Mouse (Mus musculus): ENCODE measurements around the gene Kcp. TPM values are rescaled to one million over a fixed set of nuclear protein-coding genes. Genes with fewer than 3 reads are reported as not detected.

Kcp gene
- polyA plus RNA-seq (2012; ENCODE audit: low replicate concordance), result 0.47 and 0.99 TPM in 2 replicates

DNA sequence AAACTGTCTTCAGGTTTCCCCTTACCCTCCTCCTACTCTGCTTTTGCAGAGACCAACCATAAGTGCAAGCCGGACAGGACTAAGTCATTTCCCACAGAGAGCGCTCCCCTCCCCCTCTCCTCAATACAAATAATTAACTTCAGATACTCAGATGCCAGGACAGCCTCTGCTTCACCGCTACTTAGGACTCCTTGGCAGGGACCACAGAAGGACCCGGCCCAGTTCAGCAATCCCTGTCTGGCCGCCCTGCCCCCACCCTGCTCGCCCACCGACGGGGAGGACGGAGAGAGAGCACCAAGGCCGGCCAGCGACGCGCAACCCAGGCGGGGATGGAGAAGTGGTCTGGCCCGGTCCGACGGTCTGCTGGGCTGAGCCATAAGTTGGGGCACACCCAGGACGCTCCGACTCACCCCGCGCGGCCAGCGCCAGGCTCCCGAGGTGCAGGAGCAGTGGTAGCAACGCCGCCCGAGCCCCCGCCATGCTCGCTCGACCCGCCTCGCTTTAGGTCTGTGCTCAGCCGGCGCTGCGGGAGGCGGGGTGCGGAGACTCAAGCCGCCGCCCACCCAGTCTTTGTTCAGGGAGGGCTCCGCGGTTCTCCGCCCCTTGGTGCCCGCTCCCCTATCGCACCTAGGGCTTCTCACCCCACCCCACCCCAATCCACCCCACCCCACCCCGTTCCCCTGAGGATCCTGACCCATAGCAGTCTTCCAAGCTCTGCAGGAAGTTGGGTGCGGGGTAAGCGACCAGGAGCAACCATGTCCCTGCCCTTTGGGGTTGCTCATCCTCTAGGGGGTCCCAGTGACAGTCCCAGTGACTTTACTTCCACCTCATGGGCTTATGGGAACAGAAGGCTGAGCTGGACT lies at the start of gene Kcp:
Gene Kcp (minus strand): TSS at position 506 of the 863 bp plus-strand sequence.

DNA sequence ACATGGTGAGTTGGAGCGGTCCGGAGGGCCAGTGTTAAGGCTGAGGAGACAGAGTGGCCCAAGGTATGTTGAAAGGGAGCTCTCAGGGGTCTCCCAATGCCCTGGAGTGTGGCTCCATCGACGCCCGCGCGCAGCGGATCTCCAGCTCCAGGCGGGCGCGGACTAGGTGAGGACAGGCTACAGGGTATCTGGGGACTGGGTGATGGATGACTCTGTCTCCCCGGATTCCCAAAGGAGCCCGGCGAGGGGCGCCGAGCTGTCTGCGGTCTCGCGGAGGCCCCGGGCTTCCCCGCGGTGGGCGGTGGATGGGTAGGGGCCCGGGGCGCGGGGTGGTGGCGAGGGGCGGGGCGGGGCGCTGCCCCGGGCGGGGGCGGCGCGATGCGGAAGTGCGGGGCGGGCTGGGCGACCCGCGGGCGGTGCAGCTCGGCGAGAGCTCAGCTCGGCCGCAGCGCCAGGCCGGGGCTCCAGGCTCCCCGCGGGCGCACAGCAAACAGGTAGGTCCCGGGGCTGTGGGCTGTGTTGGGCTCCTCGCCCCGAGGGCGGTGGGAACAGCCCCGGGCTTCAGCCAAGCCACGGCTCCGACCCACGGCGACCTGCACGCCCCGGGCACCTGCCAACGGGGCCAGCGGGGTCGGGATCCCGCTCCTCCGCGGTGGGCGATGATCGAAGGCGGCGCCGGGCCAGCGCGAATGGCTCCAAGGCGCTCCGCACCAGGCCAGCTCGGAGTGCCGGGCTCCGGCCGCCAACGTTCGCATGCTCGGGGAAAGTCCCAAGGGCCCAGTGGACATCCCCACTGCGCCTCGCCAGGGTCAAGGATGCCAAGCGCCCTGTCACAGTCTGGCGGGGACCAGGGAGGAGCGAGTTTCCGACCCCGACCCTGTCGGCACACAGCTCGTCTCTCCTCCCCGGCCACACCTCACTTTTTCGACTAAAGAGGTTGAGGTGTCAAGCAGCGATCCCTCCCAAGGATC lies 18.8 kb upstream of the Kcp start, which contains the start of gene Irf5:
Gene Irf5 (plus strand): TSS at position 345 of the 971 bp plus-strand sequence.

DNA sequence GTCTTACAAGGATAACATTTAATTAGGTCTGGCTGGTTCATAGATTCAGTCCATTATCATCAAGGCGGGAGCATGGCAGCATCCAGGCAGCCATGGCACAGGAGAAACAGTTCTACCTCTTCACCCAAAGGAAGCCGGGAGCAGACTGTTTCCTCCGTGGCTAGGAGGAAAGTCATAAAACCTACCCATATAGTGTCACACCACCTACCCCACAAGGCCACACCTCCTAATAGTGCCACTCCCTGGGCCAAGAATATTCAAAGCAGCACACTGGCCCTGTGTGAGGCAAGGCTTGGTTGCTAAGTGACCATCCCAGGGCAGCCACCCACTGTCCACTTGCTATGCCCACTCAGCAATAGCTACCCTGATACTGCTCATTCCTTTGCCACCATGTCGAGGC lies 36.6 kb downstream of the Kcp start, which contains the start of gene Atp6v1fnb:
Gene Atp6v1fnb (plus strand): TSS at position 301 of the 400 bp plus-strand sequence.

DNA sequence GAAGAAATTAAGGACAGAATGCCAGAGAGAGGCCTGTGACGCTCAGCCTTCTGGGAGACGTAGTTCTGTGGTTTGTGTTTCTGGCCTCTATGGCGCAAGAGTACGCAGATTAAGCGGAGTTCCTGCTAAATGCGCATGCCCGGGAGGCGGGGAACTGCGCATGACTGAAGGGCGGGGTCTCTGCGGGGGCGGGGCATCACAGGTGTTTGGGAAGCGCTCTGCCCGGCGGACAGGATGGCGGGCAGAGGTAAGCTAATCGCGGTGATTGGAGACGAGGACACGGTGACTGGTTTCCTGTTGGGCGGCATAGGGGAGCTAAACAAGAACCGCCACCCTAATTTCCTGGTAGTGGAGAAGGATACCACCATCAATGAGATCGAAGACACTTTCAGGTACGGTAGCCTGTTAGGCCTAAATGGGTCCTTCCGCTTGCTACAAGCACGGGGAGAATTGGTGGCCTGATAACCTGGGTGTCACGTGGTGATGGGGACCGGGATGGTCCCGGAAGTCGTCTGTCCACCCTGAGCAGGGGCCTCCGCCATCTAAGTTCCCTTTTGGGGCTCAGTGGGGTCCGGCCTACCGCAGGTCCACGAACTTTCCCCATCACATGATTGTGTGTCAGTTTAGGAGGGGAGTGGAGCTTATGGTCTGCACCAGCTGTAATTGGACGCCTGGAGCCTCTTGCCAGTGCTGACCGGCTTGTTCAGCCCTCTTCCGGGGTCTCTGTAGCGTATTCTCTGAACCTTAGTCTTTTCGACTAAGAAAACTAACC lies 40.0 kb downstream of the Kcp start, which contains the start of gene Atp6v1f:
Gene Atp6v1f (plus strand): TSS at position 136 of the 772 bp plus-strand sequence.

DNA sequence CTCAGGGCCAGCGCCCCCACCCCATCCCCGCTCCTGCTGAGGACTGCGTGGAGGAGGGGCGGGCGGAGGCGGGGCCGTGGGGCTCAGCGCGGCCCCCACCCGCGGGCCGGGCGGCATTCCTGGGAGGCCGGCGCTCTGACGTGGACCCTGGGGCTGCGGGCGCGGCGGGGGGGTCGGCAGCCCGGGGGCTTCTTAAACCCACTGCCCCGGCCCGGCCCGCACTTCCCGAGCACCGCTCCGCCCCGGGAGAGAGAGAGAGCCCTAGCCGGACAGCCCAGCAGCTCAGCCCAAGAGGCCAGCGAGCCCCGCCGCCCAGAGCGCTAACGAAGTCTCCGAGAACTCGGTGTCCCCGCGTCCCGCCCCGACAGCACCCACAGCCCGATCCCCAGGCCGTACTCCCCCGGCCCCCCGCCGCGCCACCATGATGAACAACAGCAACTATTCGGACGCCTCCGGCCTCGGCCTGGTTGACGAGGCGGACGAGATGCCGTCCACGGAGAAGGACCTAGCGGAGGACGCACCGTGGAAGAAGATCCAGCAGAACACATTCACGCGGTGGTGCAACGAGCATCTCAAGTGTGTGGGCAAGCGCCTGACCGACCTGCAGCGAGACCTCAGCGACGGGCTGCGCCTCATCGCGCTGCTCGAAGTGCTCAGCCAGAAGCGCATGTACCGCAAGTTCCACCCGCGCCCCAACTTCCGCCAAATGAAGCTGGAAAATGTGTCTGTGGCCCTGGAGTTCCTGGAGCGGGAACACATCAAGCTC lies 74.5 kb downstream of the Kcp start, which contains the start of gene Flnc:
Gene Flnc (plus strand): TSS at position 219 of the 766 bp plus-strand sequence.

Other genes with a start within 250 kb of the Kcp start
- 22.1 and 32.0 TPM in 2 replicates for gene Hilpda, start 235.5 kb downstream of the Kcp start, polyA plus RNA-seq (2012; ENCODE audit: low replicate concordance)
- 0.24 TPM in 1 of 2 replicates, not detected in the other for gene Fam71f2, start 228.4 kb downstream of the Kcp start, polyA plus RNA-seq (2012; ENCODE audit: low replicate concordance)
- gene Fam71f1, start 188.8 kb downstream of the Kcp start, polyA plus RNA-seq (2012; ENCODE audit: low replicate concordance), result not detected in 2 replicates
- 4.2 and 22.3 TPM in 2 replicates for gene Calu, start 159.9 kb downstream of the Kcp start, polyA plus RNA-seq (2012; ENCODE audit: low replicate concordance)
- gene Opn1sw, start 119.5 kb downstream of the Kcp start, polyA plus RNA-seq (2012; ENCODE audit: low replicate concordance), result not detected in 2 replicates
- 0.17 and 0.56 TPM in 2 replicates for gene Ccdc136, start 111.6 kb downstream of the Kcp start, polyA plus RNA-seq (2012; ENCODE audit: low replicate concordance)
- 0.05 TPM in 1 of 2 replicates, not detected in the other for gene Flnc, start 74.7 kb downstream of the Kcp start, polyA plus RNA-seq (2012; ENCODE audit: low replicate concordance)
- 64.0 and 358 TPM in 2 replicates for gene Atp6v1f, start 40.2 kb downstream of the Kcp start, polyA plus RNA-seq (2012; ENCODE audit: low replicate concordance)
- gene Atp6v1fnb, start 36.5 kb downstream of the Kcp start, polyA plus RNA-seq (2012; ENCODE audit: low replicate concordance), result not detected in 2 replicates
- 146 and 322 TPM in 2 replicates for gene Irf5, start 18.7 kb upstream of the Kcp start, polyA plus RNA-seq (2012; ENCODE audit: low replicate concordance)
- gene Tnpo3, start 101.9 kb upstream of the Kcp start, polyA plus RNA-seq (2012; ENCODE audit: low replicate concordance), result 24.2 and 33.8 TPM in 2 replicates
- gene Tspan33, start 186.3 kb upstream of the Kcp start, polyA plus RNA-seq (2012; ENCODE audit: low replicate concordance), result 8.7 and 41.4 TPM in 2 replicates
- gene Smo, start 227.6 kb upstream of the Kcp start, polyA plus RNA-seq (2012; ENCODE audit: low replicate concordance), result 1.8 and 3.9 TPM in 2 replicates